Mouse (Mus musculus): ENCODE measurements around the gene Slc6a5. TPM values are rescaled to one million over a fixed set of nuclear protein-coding genes. Genes with fewer than 3 reads are reported as not detected.

The Slc6a5 gene
- total RNA-seq (2017), result not detected in 2 replicates

DNA sequence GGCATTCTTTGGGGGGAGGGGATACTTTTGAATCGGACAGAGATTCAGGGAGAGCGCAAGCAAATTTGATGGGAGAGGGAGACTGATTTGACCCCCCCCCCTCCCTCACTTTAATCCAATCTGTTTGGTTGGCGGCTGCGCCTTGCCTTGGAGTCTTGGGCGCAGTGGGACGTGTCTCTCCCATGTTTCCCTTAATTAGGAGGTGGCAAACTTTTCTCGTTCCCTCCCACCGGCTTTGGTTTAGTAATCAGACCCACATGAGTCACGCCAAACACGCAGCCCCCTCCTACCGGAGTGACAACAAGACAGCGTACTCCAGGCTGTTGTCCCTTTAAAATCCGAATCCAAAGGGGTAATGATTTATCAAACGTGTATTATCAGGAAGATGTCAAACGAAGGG, at the start of gene Slc6a5:
Slc6a5 (plus strand) TSS at position 297 of the 400 bp plus-strand sequence.
- no peak for ATAC-seq (replicated peaks; ENCODE audit: low read depth, poor library complexity, severe bottlenecking)

DNA sequence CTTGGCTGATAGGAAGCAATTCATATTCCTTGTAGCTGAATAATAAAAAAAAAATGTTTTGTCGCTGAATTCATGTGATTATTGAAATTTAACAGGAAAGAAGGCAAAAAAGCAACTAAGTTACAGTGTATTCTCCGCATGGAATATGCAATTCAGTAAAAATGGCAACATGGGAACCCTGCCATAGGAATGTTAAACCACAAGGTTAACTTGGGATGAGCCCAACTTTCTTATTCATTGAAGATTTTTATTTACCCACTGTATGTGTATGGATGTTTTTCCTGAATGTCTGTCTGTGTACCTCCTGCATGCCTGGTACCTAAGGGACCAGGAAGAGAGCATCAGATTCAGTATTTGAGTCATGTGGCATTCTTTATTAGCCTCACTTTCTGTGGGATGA, 48.8 kb upstream of the Slc6a5 start:
- no peak for ATAC-seq (replicated peaks; ENCODE audit: low read depth, poor library complexity, severe bottlenecking)

DNA sequence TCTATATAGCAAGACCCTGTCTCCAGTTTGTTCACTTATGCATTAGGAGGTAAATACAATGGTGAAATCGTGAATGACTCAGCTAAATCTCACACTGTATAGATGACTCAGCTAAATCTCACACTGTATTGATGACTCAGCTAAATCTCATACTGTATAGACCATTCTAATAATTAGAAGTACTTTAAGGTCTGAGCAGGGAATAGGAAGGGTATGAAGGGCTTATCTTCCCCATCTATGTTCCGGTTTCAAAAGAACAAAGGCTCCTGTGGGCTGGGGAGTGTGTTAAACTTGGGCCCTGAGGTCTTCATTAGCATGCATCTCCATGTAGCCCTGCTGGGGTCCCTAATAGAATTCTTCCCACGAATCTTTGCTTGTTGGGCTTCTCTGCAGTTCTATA, 46.2 kb upstream of the Slc6a5 start:
- ATAC-seq (replicated peaks; ENCODE audit: low read depth, poor library complexity, severe bottlenecking), result peak; percentile 36; the same call in 1 of the 2 replicates

DNA sequence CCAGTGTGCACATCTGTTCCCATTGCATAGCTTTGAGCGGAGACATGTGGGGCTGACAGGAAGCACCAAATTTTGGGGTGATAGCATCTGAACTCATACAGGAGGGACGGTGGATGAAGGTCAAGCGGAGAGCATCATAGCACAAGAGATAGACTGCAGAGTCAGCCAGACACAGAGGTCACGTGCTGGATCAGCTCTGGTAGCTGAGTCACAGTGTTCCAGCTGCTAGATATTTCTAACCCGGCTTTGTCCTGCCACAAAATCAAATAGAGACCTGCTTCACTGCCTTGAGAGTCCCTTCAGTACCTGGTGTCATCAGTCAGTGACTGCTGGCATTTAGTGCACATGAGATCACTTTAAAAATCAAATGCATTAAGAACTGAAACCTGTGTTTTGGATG, 40.3 kb upstream of the Slc6a5 start:
- no peak for ATAC-seq (replicated peaks; ENCODE audit: low read depth, poor library complexity, severe bottlenecking)

DNA sequence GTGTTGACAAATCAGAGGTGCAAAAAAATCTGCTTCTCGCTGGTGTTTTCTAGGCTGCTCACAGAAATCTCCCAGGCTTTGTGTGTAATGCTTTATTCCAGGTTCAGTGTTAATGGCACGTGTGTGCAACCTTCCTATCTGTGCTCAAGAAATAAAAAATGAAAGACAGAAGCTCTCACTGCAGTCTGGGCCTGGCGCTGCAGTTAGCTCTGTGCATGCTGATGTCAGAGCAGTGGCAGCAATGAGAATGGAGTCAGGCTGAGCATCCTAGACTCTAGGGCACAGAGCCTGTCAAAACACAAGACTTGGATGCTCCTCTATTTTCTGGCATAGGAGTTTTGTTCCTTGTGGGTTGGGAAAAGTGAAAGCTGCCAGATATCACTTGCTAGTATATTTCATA, 39.7 kb upstream of the Slc6a5 start:
- no peak for ATAC-seq (replicated peaks; ENCODE audit: low read depth, poor library complexity, severe bottlenecking)

DNA sequence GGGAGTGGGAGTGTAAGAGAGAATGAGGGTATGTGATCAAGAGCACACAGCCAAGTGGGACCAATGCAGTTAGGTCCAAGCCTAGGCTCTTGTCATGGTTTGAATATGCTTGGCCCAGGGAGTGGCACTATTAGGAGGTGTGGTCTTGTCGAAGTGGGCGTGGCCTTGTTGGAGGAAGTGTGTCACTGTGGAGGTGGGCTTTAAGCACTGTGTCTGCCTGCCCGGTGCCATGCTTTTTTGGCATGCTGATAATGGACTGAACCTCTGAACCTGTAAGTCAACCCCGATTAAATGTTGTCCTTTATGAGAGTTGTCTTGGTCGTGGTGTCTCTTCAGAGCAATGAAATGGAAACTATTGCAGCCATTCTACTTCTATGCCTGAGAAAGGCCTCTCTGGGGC, 32.6 kb upstream of the Slc6a5 start:
- no peak for ATAC-seq (replicated peaks; ENCODE audit: low read depth, poor library complexity, severe bottlenecking)

DNA sequence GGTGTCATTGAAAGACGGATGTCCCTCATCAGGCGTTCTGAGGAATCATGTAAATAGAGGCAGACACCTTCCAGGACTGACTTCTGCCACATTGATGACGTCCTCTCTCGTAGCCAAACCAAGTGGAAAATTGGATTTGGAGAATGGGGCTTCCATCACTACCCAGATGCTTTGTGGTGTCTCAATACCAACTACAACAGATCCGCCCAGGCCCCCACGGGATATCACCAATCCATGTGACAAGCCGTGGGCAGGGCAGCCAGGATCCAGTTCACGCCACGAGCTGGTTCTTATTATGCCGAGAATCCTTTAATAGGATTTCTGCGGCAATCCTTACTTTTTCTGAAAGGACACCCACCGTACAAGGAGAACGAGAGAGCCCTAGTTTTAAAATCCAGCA, 30.9 kb upstream of the Slc6a5 start:
- ATAC-seq (replicated peaks; ENCODE audit: low read depth, poor library complexity, severe bottlenecking), result no peak

DNA sequence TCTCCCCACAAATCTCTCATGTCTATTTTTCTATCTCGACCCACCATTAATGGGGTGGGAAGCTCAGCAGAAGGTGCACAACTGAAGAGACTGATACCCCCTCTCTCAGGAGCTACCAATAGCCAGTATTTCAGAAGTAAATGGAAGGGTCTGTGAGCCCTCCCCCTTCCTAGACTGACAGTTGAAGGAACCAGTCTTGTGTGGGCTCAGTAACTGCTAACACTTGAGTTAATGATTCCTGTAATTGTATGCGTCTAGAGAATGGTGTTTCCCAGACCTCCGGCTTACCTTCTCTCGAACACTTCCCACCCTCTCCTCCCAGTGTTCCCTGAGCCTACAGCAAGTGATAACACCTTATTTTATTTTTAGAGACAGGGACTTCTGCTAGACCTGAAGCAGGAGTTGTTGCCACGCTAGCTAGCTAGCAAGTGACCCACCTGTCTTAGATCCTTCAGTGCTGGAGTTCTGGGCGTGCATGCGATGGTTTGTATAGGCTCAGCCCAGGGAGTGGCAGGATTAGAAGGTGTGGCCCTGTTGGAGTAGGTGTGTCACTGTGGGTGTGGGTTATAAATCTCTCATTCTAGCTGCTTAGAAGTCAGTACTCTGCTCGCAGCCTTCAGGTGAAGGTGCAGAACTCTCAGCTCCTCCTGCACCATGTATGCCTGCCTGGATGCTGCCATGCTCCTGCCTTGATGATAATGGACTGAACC, 29.8 kb upstream of the Slc6a5 start:
- no peak for ATAC-seq (replicated peaks; ENCODE audit: low read depth, poor library complexity, severe bottlenecking)

DNA sequence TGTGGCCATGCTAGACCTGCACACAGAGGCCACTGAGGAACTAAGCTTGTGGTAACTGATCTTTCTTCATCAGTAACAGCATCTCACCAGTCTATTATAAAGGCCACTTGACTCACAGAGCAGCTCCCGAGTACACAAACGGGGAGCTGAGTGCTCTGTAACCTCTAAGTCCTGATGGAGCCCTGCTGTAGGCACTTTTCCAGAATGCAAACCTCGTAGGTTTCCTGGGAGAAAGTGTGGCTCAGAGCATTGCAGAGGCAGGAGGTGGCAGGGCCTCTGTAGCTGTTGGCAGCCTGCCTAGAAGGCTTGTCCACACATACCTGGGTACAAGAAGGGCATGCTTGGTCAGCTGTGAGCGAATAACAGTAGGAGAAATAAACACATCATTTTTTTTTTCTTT, 27.7 kb upstream of the Slc6a5 start:
- no peak for ATAC-seq (replicated peaks; ENCODE audit: low read depth, poor library complexity, severe bottlenecking)

DNA sequence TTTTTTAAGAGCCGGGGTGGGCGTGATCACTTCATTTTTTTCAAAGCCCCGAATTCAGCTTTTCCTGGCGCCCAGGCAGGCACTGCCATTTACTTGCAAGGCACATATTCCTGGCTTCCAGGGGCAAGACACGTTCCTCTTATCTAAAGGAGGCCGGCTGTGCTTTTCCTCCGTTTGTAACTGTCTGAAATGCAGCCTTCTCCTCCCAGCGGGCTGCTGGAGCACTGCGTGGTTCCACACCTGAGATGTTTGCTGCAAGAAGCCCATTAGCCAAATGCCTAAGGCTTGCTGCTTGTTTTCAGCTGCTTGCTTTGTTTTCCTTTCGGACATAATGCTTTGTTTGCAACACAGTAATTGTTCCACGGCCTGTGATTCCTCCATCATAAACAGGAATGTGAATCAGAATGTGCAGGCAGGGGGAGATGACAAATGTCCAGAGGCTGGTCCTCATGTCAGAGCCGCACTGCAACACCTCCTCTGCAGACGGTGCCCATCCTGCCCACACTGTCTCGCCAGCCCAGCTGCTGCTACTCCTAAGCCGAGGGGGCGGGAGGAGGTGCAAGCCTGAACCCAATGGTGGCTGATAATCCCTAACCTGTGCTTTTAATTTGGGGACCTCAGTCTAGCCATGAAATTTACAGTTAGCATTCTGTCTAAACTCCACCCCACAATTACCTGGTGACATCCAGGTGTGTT, 27.1 kb upstream of the Slc6a5 start:
- ATAC-seq (replicated peaks; ENCODE audit: low read depth, poor library complexity, severe bottlenecking), result no peak

DNA sequence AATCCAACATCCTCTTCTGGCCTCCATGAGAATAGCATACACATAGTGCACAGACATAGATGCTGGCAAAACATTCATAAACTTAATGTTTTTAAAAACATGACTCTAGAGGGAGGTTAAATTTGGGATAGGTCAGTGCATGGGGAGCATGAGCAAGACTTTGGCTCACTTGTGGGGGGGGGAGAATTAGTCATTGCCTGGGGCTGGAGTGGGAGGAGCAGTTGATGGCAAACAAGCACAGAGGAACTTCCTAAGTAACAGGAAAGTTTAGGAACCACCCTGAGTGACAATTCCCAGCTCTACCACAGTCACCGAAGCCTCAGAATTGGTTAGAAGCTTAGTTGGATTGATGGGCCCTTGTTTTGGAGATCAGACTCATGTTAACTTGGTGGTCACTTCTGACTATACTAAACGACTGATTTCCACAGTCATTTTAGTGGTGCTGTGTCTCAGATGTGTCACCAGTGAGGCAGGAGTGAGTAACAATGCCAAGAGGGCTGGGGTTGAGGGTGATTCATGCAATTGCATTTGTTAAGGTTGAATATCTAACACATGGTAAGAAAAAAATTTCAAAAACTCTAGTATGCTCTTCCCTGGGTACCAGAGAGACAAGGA, 22.1 kb upstream of the Slc6a5 start:
- ATAC-seq (replicated peaks; ENCODE audit: low read depth, poor library complexity, severe bottlenecking), result no peak

DNA sequence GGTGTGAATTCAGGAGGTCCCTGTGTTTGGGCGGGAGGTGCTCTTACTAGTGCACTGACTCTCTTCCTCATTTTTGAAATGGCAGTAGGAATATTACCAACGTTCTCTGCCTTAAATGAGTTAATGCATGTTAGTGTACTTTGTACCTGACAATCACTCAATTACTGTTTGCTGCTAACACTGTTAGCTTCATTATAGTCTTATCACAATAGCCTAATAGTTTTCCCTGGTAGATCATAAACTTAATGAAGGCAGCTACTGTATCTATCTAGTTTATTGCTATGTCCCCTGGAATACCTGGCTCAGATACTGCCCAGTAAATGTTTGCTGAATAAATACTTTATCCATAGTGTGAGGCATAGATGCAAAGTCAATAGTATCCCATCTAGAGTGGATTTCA, 15.2 kb upstream of the Slc6a5 start:
- ATAC-seq (replicated peaks; ENCODE audit: low read depth, poor library complexity, severe bottlenecking), result no peak

DNA sequence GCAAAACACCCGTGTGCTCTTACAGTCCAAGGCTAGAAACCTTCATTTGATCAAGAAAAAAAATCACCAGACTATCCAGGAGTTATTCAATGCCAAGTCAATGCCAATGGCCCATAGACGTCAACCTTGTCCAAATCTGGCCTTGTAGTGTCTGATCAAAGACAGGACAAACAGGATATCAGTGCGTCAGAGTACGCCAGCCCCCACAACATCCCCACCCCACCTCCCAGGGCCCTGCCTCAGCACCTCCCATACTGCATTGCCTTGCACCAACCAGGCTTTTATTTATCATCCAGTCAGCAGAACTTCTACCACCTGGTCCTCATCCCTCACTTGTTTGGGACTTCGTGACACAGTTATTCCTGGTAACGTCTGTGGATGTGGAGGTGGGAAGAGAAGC, 14.7 kb upstream of the Slc6a5 start:
- ATAC-seq (replicated peaks; ENCODE audit: low read depth, poor library complexity, severe bottlenecking), result no peak

DNA sequence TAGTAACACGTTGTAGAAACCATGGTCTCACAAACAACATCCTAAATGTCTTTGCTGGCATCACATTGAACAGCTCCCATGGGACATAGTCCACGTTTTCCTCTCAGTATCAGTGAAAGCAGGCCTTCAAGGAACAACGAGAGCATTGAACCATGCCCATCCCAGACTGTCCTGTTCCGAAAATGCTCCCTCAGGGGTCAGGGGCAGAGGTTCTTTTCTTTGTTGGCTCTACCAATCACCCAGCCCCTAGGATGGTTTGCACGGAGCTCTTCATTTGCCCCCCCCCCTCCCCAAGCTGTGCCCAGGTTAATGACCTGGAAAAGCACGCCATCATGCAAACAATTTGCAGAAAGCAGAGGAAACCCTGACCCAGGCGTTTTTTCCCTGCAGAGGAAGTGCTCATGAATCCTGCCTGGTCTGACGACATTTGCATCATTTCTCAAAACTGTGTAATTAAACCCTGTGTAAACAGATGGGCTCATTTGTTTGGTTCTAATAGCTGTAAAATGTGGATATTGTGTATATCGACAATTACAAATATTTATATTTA, 7.9 kb upstream of the Slc6a5 start:
- ATAC-seq (replicated peaks; ENCODE audit: low read depth, poor library complexity, severe bottlenecking), result no peak

DNA sequence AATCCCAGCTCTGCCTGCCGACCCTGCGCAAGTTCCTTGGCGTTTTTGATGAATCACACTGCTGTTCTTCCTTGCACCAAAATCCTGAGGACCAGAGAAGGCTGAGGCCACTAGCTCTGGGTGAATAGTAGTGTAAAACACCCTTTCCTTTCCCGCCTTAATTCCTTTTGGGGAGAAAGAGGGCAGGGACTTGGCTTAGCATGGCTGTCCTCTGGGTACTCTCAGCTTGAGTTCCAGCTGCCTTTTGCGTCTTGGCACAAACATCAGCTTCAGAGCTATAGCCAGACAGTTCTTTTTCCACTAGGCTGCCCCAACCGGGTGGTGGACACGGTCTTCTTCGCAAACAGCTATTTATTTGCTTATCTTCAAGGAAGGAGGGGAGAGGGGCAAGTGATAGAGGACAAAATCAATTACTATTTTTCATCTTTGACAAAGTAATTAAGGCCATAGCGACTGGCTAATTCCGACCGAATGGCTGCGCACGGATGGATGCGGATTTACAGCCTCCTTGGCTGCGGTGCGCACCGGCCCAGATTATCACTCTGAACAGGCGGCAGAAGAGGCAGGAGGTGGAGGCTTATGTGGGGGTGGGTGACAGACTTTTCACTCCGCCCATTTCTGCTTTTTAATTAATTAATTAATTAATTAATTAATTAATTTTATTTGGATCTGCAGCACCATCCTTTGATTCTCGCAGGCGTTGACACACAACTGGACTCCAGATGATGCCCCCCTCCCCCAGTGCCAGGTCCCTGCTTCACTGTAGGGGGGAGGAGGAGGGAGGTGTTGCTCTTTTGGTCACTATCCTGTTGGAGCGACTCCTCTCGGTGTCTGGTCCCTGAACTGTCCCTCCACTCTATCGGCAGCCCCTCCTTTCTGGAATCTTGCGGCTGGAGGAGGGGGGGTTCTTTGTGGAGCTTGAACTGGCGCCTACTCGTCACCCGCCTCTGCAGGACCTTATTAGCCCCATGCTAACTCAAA, 2.5 kb upstream of the Slc6a5 start:
- no peak for ATAC-seq (replicated peaks; ENCODE audit: low read depth, poor library complexity, severe bottlenecking)

DNA sequence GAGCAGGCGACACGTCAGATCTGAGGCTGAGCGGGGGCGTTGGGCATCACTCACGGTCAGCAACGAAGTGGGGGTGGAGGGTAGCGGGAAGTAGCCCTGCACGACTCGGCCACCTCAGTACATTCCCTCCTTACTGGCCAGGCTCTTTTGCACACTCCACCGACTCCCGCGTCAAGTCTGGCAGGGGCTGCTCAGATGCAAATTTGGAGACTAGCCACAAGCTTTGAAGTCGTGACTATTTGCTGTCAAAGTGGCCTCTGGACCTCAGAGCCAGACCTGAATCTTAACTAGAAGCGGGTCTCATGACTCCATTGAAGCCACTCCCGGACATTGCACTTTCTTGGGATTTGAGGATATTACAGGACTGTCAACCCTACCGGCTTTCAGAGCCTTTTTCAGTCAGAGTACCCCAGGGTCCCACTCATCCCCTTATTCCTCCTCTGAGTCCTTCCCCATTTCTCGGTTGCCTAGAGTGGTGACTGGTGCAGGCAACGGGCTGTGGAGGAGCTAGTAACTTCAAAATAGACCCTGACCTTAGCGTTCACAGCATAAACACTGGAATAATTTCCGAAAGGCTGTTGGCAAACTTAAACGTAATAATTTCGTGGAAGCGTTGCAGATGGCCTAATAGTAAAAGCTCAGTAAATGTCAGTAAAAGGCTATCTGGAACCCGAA, 1.6 kb upstream of the Slc6a5 start:
- no peak for ATAC-seq (replicated peaks; ENCODE audit: low read depth, poor library complexity, severe bottlenecking)

DNA sequence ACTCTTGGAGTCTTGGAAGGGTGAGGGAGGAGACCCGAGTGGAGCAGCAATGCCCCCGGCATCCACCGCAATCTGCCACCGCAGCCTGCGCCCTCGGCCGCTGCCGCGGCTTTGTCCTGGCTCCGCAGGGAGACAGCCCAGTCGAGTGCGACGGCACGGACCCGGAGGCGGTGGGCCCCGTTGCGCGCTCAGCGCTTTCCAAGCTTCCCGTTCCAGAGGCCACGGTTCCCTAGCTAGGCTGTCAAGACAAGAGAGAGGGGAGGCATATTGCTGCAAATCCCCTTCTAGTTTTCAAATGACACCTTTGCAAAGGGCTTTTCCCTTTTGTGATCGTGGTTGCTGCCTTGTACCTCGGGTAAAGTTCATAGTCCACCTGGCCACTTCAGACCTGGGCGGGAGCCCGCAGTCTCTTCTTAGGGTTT, 945 bp upstream of the Slc6a5 start:
- ATAC-seq (replicated peaks; ENCODE audit: low read depth, poor library complexity, severe bottlenecking), result no peak

DNA sequence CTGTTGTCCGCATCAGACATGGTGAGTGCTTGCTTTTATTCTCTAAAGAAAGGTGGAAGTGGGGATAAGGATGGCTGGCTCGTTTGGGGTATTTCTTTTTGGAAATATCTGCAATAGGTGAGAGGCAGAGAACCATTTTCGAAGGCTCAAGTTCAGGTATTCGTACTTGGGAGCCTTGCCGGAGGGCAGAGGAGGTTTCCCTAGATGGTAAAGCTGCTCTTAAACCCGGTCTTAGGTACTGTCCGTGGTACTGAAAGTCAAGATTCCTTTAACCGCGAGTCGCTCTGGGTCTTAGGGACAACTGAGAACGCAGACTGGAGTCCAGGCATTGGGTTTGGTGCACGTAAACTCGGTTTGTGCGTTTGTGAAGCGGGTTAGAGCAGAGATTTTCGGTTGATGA, 415 bp downstream of the Slc6a5 start:
- ATAC-seq (replicated peaks; ENCODE audit: low read depth, poor library complexity, severe bottlenecking), result peak; percentile 66; the same call in 1 of the 2 replicates

DNA sequence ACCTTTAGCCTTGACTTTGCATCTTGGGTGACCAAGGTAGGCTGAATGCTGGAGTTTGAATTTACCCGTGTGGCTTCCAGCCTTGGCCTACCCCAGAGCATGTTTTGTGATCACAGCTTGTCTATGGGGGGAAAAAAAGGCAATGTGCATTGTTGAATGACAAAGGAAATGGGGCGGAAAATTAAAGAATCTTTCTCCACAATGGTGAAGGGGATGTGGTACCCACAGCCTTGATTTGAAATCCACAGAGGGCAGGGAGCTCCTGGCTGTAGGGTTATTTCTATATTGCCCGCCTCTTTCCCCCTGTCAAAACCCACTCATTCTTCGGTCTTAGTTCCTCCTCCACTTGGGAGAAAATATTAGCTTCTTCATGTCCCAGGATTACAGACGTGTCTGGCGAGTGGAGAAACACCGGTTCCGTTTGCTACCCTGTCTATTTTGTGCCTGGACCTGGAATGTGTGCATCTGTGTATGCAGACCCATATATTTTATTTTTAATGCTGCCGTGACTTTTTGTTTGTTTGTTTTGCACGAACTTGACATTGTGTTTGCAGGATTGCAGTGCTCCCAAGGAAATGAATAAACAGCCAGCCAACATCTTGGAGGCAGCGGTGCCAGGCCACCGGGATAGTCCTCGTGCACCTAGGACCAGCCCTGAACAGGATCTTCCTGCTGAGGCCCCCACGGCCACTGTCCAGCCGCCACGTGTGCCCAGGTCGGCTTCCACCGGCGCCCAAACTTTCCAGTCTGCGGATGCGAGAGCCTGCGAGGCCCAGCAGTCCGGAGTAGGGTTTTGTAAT, 1.4 kb downstream of the Slc6a5 start:
- ATAC-seq (replicated peaks; ENCODE audit: low read depth, poor library complexity, severe bottlenecking), result no peak
